Mouse (Mus musculus): Measurements from ENCODE around the gene Ptprt.
A peak's percentile ranks its signal among the peaks of the same experiment; 100 is the strongest.

The Ptprt gene

GRCm38 (mm10) chr2:162413073-162413812, 247.7 kb downstream of the Ptprt start:
- no peak for DNase-seq (ENCODE audit: low spot score in 2 of 2)

- DNase-seq (ENCODE audit: low spot score in 2 of 2): peak in 1 of 2 experiments; percentile 32
These were observed 249.9 kb downstream of the Ptprt start for GRCm38 (mm10) chr2:162411014-162411413.

- no peak for DNase-seq (ENCODE audit: low spot score in 2 of 2)
These were observed 251.7 kb downstream of the Ptprt start for GRCm38 (mm10) chr2:162409245-162409644.

- peak in 1 of 2 experiments; percentile 38 for DNase-seq (ENCODE audit: low spot score in 2 of 2)
These were observed 259.4 kb downstream of the Ptprt start for GRCm38 (mm10) chr2:162401316-162402100.

- no peak for DNase-seq (ENCODE audit: low spot score in 2 of 2)
These were observed 266.3 kb downstream of the Ptprt start for GRCm38 (mm10) chr2:162394601-162395000.

GRCm38 (mm10) chr2:162391834-162392233, 269.1 kb downstream of the Ptprt start:
- peak in 1 of 2 experiments; percentile 32 for DNase-seq (ENCODE audit: low spot score in 2 of 2)

GRCm38 (mm10) chr2:162377309-162377708, 283.6 kb downstream of the Ptprt start:
- DNase-seq (ENCODE audit: low spot score in 2 of 2): no peak

GRCm38 (mm10) chr2:162349047-162349446, 311.9 kb downstream of the Ptprt start:
- DNase-seq (ENCODE audit: low spot score in 2 of 2): no peak

- no peak for DNase-seq (ENCODE audit: low spot score in 2 of 2)
These were observed 319.1 kb downstream of the Ptprt start for GRCm38 (mm10) chr2:162341846-162342245.

GRCm38 (mm10) chr2:162340231-162340630, 320.7 kb downstream of the Ptprt start:
- DNase-seq (ENCODE audit: low spot score in 2 of 2): no peak

- DNase-seq (ENCODE audit: low spot score in 2 of 2): no peak
These were observed 328.8 kb downstream of the Ptprt start for GRCm38 (mm10) chr2:162332066-162332683.

- DNase-seq (ENCODE audit: low spot score in 2 of 2): no peak
These were observed 331.5 kb downstream of the Ptprt start for GRCm38 (mm10) chr2:162329430-162329829.

GRCm38 (mm10) chr2:162322411-162322810, 338.5 kb downstream of the Ptprt start:
- no peak for DNase-seq (ENCODE audit: low spot score in 2 of 2)

- DNase-seq (ENCODE audit: low spot score in 2 of 2): no peak
These were observed 353.0 kb downstream of the Ptprt start for GRCm38 (mm10) chr2:162307996-162308395.

- no peak for DNase-seq (ENCODE audit: low spot score in 2 of 2)
These were observed 366.9 kb downstream of the Ptprt start for GRCm38 (mm10) chr2:162294070-162294469.

GRCm38 (mm10) chr2:162282606-162283005, 378.3 kb downstream of the Ptprt start:
- peak; percentile 26 to 30 for DNase-seq (ENCODE audit: low spot score in 2 of 2)

- no peak for DNase-seq (ENCODE audit: low spot score in 2 of 2)
These were observed 378.8 kb downstream of the Ptprt start for GRCm38 (mm10) chr2:162282121-162282520.

- DNase-seq (ENCODE audit: low spot score in 2 of 2): peak; percentile 46 to 59
These were observed 387.1 kb downstream of the Ptprt start for GRCm38 (mm10) chr2:162273826-162274225.

- no peak for DNase-seq (ENCODE audit: low spot score in 2 of 2)
These were observed 409.7 kb downstream of the Ptprt start for GRCm38 (mm10) chr2:162251272-162251671.

GRCm38 (mm10) chr2:162248296-162248695, 412.7 kb downstream of the Ptprt start:
- no peak for DNase-seq (ENCODE audit: low spot score in 2 of 2)

GRCm38 (mm10) chr2:162222476-162222875, 438.5 kb downstream of the Ptprt start:
- no peak for DNase-seq (ENCODE audit: low spot score in 2 of 2)

- no peak for DNase-seq (ENCODE audit: low spot score in 2 of 2)
These were observed 440.4 kb downstream of the Ptprt start for GRCm38 (mm10) chr2:162220586-162220985.

Measured in right cerebral cortex, adult 2 months (tissue).